Mouse (Mus musculus): Measurements from ENCODE around the gene Dip2a.

DNA sequence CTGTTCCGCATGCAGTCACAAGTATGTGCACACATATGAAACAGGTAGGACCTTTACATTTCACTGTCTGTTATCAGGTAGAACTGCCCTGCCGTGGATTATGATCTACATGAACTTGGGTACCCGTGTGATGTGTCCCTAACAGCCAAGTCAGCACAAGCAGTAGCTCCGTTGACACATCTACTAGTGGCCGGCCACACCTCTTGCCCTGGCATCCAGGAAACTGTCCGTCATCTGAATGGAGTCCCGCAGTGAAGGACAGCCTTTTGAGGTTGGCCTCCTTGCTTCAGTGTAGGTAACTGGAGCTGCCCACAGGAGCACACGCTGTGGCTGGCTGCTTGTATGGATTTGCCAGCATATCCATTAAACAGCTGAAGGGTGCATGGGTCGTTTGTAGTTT, 126.9 kb downstream of the Dip2a start:
- TF ChIP-seq CTCF (conservative IDR thresholded peaks at IDR 0.05; ENCODE audit: insufficient read depth, insufficient read length, low read depth, low read length) (no peak), POLR2A (IDR thresholded peaks at IDR 0.05; ENCODE audit: low read depth, low read length) (no peak)

Data from kidney, adult 2 months (tissue).